Mouse (Mus musculus): ENCODE data around the gene Cdk11b.
"Not testable (repeated sequence)": the region's sequence is repeated elsewhere in the genome, so short reads cannot be mapped to it uniquely, and the experiment has no call there.

Gene Cdk11b

DNA sequence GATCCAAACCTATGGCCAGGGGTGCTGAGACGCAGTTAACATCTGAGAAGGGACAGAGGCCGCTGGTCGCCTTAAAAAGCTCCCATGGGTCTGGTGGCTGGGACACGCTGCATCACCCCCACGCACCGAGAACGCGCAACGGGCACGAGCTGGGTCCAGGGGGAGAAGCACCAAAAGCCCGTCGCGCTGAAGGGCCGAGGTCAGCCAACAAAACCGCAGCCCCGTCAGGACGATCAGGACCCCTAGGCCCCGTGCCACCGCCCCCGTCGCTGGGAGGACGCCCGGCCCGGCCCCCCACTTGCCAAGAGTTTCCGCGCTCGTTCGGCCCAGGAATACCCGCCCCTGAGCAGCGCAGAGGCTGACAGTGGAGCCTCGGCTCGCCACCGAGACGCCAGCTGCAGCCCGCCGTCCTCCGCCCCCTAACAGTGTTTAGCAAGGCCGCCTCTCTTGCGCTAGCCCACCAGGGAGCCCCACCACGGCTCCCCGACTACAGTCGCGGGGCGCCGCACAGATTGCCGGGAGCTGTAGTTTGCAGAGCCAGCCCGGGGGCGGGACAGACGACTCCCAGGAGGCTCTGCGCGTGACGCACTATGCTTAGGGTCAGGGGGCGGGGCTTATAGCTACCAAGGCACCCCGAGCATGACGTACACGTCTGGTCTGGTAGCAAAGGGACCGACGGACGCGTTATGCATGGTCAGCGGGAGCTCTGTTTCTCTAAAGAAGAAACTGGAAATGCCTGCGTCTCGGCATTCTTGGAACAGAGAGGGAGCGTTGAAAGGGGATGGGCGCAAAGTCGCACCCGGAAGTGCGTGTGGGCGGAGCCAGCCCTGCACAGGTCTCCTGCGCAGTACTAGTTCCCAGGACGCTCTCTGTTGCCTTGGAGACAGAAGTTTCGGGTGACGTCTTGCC lies 44.3 kb downstream of the Cdk11b start, which contains the start of gene Mib2:
Gene Mib2, minus strand, starts transcription at position 510 of the 909 bp plus-strand sequence.
- peak; percentile 98 to 99 for DNase-seq

DNA sequence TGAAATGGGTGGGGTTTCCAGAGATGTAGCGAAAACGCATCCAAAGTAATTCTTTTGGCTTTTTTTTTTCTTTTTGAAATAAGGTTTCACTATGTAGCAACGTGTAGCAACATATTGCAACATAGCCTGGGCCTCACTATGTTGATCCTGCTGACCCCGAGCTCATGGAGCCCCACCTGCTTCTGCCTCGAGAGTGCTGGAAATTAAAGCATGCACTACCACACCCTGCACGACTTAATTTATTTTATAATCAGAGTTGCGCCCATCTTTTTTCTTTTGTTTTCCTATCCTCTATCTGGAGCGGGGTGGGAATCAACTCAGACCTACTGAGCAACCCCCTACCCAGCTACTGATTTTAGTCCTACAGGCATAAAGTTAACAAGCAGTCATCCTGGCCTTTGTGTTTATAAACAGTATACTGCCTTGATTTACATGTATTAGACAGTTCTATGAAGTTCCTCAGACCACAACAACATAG lies 45.0 kb downstream of the Cdk11b start:
- DNase-seq = peak in 1 of 2 experiments; percentile 25

DNA sequence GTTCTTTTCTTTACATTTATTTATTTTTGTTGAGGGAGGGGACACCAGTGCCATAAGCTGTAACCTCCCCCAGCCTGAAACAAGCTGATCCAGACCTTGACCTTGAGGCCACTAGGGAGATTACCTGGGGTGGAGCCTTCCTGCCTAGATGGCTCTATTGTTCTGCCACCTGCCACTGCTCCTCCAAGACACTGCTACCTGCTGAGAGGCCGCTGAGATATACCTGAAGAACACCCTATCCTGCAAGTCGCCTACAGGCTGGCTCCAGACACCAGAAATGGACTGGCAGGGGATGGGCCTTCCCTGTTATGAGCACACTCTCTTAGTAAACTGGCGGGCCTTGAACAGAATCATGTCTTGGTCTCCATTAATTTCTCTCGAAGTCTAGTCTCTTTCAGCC lies 45.6 kb downstream of the Cdk11b start:
- not testable (repeated sequence) for DNase-seq

DNA sequence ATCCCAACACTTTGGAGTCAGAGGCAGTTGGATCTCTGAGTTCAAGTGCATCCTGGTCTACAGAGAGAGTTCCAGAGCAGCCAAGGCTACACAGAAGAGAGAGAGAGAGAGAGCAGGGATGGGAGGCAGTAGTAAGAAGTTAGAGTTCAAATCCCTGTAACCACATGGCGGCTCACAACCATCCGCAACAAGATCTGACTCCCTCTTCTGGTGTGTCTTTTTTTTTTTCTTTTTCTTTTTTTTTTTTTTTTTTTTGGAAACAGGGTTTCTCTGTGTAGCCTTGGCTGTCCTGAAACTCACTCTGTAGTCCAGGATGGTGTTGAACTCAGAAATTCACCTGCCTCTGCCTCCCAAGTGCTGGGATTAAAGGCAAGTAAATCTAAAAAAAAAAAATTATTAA lies 47.4 kb downstream of the Cdk11b start:
- DNase-seq = no peak

- DNase-seq = peak in 1 of 2 experiments; percentile 52
Observed at GRCm38 (mm10) chr4:155675991-155676390, 51.3 kb downstream of the Cdk11b start.

DNA sequence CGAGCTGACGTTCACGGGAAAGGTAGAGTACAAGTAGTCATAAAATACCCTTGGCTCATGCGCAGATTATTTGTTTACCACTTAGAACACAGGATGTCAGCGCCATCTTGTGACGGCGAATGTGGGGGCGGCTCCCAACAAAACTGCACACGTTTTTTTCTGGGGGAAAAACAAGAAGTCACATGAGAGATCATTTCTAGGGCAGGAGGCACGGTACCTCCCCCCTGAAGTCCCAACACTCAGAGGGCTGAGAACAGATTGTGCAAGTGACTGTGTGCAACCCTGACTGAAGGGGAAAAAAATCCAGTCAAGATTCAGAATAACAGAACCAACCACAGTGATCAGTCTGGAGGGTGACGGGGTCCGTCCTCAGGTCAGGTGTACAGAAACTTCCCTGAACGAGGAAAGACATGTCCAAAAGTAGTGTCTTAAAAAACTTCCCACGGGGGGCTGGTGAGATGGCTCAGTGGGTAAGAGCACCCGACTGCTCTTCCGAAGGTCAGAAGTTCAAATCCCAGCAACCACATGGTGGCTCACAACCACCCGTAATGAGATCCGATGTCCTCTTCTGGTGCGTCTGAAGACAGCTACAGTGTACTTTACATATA lies 59.1 kb downstream of the Cdk11b start:
- DNase-seq = not testable (repeated sequence)

- DNase-seq = not testable (repeated sequence)
Observed at GRCm38 (mm10) chr4:155687764-155688163, 63.1 kb downstream of the Cdk11b start.

GRCm38 (mm10) chr4:155690571-155691375 lies 66.1 kb downstream of the Cdk11b start:
- no peak for DNase-seq

DNA sequence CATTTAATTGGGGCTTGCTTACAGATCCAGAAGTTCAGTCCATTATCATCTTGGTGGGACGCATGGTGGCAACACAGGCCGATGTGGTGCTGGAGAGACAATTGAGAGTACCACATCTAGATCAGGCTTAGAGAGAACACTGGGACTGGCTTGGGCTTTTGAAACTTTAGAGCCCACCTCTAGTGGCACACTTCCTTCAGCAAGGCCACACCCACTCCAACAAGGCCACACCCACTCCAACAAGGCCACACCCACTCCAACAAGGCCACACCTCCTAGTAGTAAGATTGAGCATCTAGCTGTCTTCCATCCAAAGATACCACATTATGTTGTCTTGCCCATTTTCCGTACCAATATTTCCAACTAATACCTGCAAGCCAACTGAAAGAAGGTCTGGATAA lies 67.8 kb downstream of the Cdk11b start:
- peak in 1 of 2 experiments; percentile 10 for DNase-seq

DNA sequence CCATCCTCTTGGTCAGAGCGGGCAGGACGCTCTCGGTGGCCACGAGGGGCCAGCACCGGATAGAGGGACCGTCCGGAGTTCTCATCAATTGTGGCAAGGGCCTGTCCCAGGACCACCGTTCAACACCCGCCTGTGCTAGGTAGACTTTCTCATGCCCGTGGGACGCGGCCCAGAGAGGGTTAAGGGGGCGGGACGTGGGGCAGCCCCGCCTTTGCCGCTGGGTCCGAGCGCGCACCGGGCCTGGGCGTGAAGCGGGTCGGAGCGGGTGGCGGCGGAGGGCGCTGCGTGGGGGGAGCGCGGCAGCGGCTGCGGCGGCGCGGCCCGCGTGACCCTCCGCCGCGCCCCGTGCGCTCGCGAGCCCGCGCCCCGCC lies 69.4 kb downstream of the Cdk11b start, which contains the start of gene Fndc10:
Gene Fndc10, plus strand, starts transcription at position 232 of the 371 bp plus-strand sequence.
- peak; percentile 60 to 72 for DNase-seq

DNA sequence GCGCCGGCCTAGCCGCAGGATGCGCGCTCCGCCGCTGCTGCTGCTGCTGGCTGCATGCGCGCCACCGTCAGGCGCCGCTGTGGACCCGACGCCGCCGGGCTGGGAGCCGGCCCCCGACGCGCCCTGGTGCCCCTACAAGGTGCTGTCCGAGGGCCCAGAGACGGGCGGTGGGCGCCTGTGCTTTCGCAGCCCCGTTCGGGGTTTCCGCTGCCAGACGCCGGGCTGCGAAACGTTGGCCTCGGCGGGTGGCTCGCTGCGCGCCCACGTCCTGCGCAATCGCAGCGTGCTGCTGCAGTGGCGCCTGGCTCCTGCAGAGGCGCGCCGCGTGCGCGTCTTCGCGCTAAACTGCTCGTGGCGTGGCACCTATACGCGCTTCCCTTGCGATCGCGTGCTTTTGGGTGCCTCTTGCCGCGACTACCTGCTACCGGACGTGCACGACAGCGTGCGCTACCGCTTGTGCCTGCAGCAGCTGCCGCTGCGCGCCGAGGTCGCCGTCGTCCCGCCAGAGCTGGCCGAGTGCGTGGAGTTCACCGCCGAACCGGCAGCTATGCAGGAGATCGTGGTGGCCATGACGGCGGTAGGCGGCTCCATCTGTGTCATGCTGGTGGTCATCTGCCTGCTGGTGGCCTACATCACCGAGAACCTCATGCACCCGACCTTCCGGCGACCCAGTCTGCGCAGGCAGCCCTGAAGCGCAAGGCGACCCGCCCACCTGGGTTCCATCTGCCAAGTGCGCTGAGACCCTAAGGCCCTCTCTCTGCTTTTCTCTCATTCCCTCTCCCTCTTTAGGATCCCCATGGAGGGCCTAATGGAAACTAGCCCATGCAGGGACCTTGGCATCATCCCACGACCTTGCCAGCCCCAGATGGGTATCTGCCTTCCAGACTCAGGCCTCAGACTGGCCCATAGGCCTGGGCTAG lies 70.1 kb downstream of the Cdk11b start:
- DNase-seq = peak; percentile 33 to 56

DNA sequence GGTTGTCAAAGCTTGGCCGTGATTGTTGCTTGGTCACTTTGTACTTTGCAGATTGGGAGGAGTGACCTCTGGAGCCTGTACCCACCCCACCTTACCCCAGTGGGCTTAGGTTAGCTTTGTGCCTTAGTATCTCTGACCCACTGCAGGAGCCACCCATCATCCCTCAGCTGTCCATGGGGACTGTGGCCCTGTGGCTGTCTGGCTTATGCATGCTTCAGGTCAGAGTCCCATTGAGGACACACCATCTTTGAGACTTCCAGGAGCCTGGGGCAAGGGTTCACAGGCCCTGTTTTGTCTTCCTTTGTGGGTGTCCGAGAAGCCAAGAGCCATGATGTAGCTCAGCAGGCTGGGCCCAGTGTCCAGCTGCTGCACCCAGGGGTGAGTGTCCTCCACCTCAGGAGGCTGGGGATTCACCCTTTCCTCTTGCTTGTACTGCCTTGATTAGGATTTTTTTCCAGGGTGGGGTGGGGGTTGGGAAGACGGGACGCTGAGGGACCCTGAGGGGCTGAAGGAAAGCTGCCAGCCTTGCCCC lies 70.9 kb downstream of the Cdk11b start:
- DNase-seq = no peak

DNA sequence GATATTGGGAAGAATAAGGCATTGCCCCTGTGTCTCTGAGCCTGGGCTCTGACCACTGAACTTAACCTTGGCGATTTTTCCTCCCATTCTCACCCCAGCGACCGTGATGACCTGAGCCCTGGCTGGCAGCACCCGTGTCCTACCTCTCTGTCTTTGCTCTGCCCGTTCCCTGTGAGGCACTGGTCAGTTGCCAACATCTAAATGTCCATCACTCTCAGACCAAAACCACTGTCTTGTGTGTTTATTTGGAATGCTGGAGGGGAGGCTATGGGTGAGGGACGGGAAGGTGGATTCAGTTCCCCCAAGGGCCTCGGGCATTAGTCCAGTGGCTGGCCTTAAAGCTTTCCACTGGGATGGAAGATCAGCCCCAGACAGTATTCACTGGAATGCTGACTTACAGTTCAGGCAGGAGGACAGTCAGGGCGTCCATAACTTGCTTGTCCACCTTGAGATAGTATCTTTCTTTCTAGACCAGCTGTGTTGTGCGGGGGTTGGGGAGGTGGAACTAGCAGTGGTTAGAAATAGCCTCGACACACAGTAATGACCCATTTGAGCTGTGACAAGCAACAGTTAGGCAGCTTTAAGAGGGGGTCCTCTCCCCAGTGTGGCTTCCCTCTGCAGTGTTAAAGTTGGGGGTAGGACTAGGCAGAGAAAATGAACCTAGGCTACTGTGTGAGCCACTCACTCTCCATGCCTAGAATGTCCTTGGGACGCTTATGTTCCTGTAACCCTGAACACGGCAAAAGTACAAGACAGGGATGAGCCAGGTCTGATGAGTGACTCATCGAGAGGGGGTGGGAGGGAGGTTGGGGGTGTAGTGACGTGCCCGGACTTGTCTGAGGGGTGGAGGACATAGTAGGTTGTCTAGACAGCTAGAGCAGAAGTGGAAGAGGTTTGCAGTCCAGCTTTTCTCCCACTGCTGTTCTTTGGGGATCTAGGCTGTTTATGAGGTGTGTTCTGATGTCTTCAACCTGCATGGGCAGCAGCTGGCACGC lies 71.9 kb downstream of the Cdk11b start:
- DNase-seq = no peak

Measured in kidney, postnatal 25 days (tissue).